Comparison of ENCODE assay signal across 23 mouse cellular contexts in the genomic region with DNA sequence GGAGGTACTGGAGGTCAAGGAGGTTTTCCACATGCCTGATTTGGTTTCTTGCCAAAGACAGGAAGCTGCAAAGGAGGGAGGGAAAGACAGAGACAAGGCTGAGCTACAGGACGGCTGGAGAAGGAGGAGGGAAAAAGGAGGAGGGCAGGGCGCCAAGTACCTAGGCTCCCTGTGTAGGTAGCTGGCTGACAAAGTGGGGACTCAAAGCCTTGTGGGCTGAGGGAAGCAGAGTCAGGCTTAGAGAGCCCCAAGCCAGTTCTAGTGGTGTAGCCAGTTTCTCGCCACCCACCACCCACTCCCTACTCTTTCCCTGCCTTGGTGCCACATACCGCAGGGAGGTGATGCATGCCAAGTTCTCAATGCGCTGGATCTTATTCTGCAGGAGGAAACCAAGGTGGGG. TPM values are rescaled to one million over a fixed set of nuclear protein-coding genes. Genes with fewer than 3 reads are reported as not detected.
DNase-seq lines count a peak whose midpoint lies in the region; ATAC-seq and TF ChIP-seq lines count a peak whose summit lies in the region.
"Had no signal": no experiment of that assay in that cellular context is flagged by ENCODE, and none has a peak within 500 bp of the region (broad histone marks: within the 10 kb centered on the region; RNA-seq: fewer than 3 reads in every experiment).

No protein-coding gene starts in this region.

- H3K4me3 ChIP-seq in forebrain, embryonic 13.5 days, result no peak overlapping the region
- no peak overlapping the region for H3K4me3 ChIP-seq in forebrain, embryonic 12.5 days (replicated peaks)
- H3K4me3 ChIP-seq in left cerebral cortex, adult 2 months, result no peak overlapping the region
- H3K4me3 ChIP-seq: embryonic facial prominence, embryonic 15.5 days; heart, adult 2 months; heart, embryonic 15.5 days; limb, embryonic 15.5 days; megakaryocyte, embryonic 14.5 days; midbrain, embryonic 15.5 days had no signal

- ATAC-seq in forebrain, embryonic 13.5 days, result no peak
- no peak for ATAC-seq in forebrain, embryonic 12.5 days (ENCODE audit: low FRiP score)
- ATAC-seq: hindbrain, postnatal 0 days; liver, postnatal 0 days; midbrain, embryonic 15.5 days had no signal

- no peak for TF ChIP-seq CTCF in left cerebral cortex, adult 2 months (IDR thresholded peaks at IDR 0.05)

- peaks cover 3% of the 10 kb centered on the region for H3K4me1 ChIP-seq in forebrain, embryonic 13.5 days
- H3K4me1 ChIP-seq in forebrain, embryonic 12.5 days, result peaks cover 4% of the 10 kb centered on the region

- H3K27me3 ChIP-seq in forebrain, embryonic 13.5 days, result no peaks in the 10 kb centered on the region
- no peaks in the 10 kb centered on the region for H3K27me3 ChIP-seq in forebrain, embryonic 12.5 days
- H3K27me3 ChIP-seq: embryonic facial prominence, embryonic 15.5 days; heart, embryonic 15.5 days; limb, embryonic 15.5 days; midbrain, embryonic 15.5 days had no signal

- DNase-seq in left cerebral cortex, adult 2 months (ENCODE audit: extremely low spot score in 1 of 2, low spot score in 2 of 2), result peak; percentile 48 to 66
- no peak for DNase-seq in left cerebral cortex, postnatal 4 days
- DNase-seq in gonadal fat pad, adult 2 months (ENCODE audit: low read depth), result peak; percentile 77
- peak; percentile 79 to 83 for DNase-seq in kidney, postnatal 25 days
- DNase-seq in embryo, embryonic 9.5 days (ENCODE audit: extremely low spot score), result no peak
- DNase-seq in ovary, adult 18-20 months (ENCODE audit: low spot score), result no peak
- DNase-seq: adrenal gland, postnatal 25 days; gastrocnemius, postnatal 10 days; heart, adult 2 months; liver, postnatal 0 days; lung, postnatal 14 days; retina, postnatal 1 day had no signal

- H3K27ac ChIP-seq in forebrain, embryonic 13.5 days, result no peak overlapping the region
- H3K27ac ChIP-seq in forebrain, embryonic 12.5 days, result no peak overlapping the region
- H3K27ac ChIP-seq in left cerebral cortex, adult 2 months, result no peak overlapping the region
- H3K27ac ChIP-seq: embryonic facial prominence, embryonic 15.5 days; heart, adult 2 months; heart, embryonic 15.5 days; hindbrain, postnatal 0 days; limb, embryonic 15.5 days; midbrain, embryonic 15.5 days had no signal

- intact Hi-C loops in left cerebral cortex, adult 2 months (cut with DNase I), result no loop called here
- intact Hi-C loops in left cerebral cortex, postnatal 4 days (cut with DNase I), result no loop called here

- no peak overlapping the region for H3K4me2 ChIP-seq in forebrain, embryonic 13.5 days
- H3K4me2 ChIP-seq in forebrain, embryonic 12.5 days, result no peak overlapping the region
- H3K4me2 ChIP-seq: embryonic facial prominence, embryonic 15.5 days; heart, embryonic 15.5 days; limb, embryonic 15.5 days; midbrain, embryonic 15.5 days had no signal

- H3K9ac ChIP-seq in forebrain, embryonic 13.5 days, result 0 out of 2 replicates have a peak overlapping the region, but pooled peaks have one; percentile 16
- no peak overlapping the region for H3K9ac ChIP-seq in forebrain, embryonic 12.5 days
- H3K9ac ChIP-seq: embryonic facial prominence, embryonic 15.5 days; heart, embryonic 15.5 days; limb, embryonic 15.5 days; liver, postnatal 0 days; midbrain, embryonic 15.5 days had no signal

- WGBS in forebrain, embryonic 13.5 days, result 82% methylated on average over 5 of the region's 5 CpGs
- 83% methylated on average over 5 of the region's 5 CpGs for WGBS in forebrain, embryonic 12.5 days

- peaks cover 2% of the 10 kb centered on the region; the same call in 1 of the 2 replicates for H3K36me3 ChIP-seq in forebrain, embryonic 13.5 days (ENCODE audit: poor library complexity, severe bottlenecking)
- peaks cover 9% of the 10 kb centered on the region; the same call in 1 of the 2 replicates for H3K36me3 ChIP-seq in forebrain, embryonic 12.5 days (replicated peaks)
- H3K36me3 ChIP-seq: embryonic facial prominence, embryonic 15.5 days; heart, embryonic 15.5 days; midbrain, embryonic 15.5 days had no signal

- H3K9me3 ChIP-seq in forebrain, embryonic 13.5 days (replicated peaks), result no peaks in the 10 kb centered on the region
- H3K9me3 ChIP-seq in forebrain, embryonic 12.5 days, result no peaks in the 10 kb centered on the region
- H3K9me3 ChIP-seq: embryonic facial prominence, embryonic 15.5 days; heart, embryonic 15.5 days; limb, embryonic 15.5 days; megakaryocyte, embryonic 14.5 days; midbrain, embryonic 15.5 days had no signal

RNA-seq across cellular contexts. Expression of a gene that starts 5.1 kb away (rescaled TPM):
- 3.0 and 3.6 TPM in 2 replicates for polyA plus RNA-seq in forebrain, embryonic 13.5 days (2015; fragmentation: Nextera tagmentation; extraction: Ambion mirVana)
- polyA plus RNA-seq in forebrain, embryonic 12.5 days (2016; fragmentation: Nextera tagmentation; extraction: Ambion mirVana), result 2.3 and 3.2 TPM in 2 replicates
- total RNA-seq in left cerebral cortex, adult 2 months (2021), result under 1 TPM; 0.51 to 0.52 TPM
- 1 to 10 TPM; 1.0 to 1.5 TPM for total RNA-seq in left cerebral cortex, postnatal 4 days (2021)
- 4.9 and 7.7 TPM in 2 replicates for polyA plus RNA-seq in gonadal fat pad, adult 2 months (2012; rRNA removed)
- total RNA-seq: hematopoietic stem cell, adult 5-6 weeks had no signal

RNA-seq across cellular contexts. Expression of a gene that starts 5.2 kb away (rescaled TPM):
- 59.3 and 60.7 TPM in 2 replicates for polyA plus RNA-seq in forebrain, embryonic 13.5 days (2015; fragmentation: Nextera tagmentation; extraction: Ambion mirVana)
- polyA plus RNA-seq in forebrain, embryonic 12.5 days (2016; fragmentation: Nextera tagmentation; extraction: Ambion mirVana), result 64.0 and 65.8 TPM in 2 replicates
- total RNA-seq in left cerebral cortex, adult 2 months (2021), result 10 to 100 TPM; 66.5 to 67.0 TPM
- 10 to 100 TPM; 45.1 to 49.7 TPM for total RNA-seq in left cerebral cortex, postnatal 4 days (2021)
- 72.0 and 90.4 TPM in 2 replicates for polyA plus RNA-seq in gonadal fat pad, adult 2 months (2012; rRNA removed)

RNA-seq across cellular contexts. Expression of a gene that starts 6.4 kb away (rescaled TPM):
- polyA plus RNA-seq in forebrain, embryonic 13.5 days (2015; fragmentation: Nextera tagmentation; extraction: Ambion mirVana), result 22.8 and 23.0 TPM in 2 replicates
- 26.0 and 28.0 TPM in 2 replicates for polyA plus RNA-seq in forebrain, embryonic 12.5 days (2016; fragmentation: Nextera tagmentation; extraction: Ambion mirVana)
- 1 to 10 TPM; 2.8 to 3.4 TPM for total RNA-seq in left cerebral cortex, adult 2 months (2021)
- 1 to 10 TPM; 5.5 to 7.3 TPM for total RNA-seq in left cerebral cortex, postnatal 4 days (2021)
- 19.6 and 21.0 TPM in 2 replicates for polyA plus RNA-seq in gonadal fat pad, adult 2 months (2012; rRNA removed)

RNA-seq across cellular contexts. Expression of a gene that starts 14.3 kb away (rescaled TPM):
- polyA plus RNA-seq in forebrain, embryonic 13.5 days (2015; fragmentation: Nextera tagmentation; extraction: Ambion mirVana), result 7.8 and 8.7 TPM in 2 replicates
- polyA plus RNA-seq in forebrain, embryonic 12.5 days (2016; fragmentation: Nextera tagmentation; extraction: Ambion mirVana), result 8.2 and 8.7 TPM in 2 replicates
- 10 to 100 TPM; 14.0 to 15.2 TPM for total RNA-seq in left cerebral cortex, adult 2 months (2021)
- 10 to 100 TPM; 15.3 to 18.4 TPM for total RNA-seq in left cerebral cortex, postnatal 4 days (2021)
- 30.5 and 35.6 TPM in 2 replicates for polyA plus RNA-seq in gonadal fat pad, adult 2 months (2012; rRNA removed)

RNA-seq across cellular contexts. Expression of a gene that starts 22.9 kb away (rescaled TPM):
- polyA plus RNA-seq in forebrain, embryonic 13.5 days (2015; fragmentation: Nextera tagmentation; extraction: Ambion mirVana), result 0.15 and 0.21 TPM in 2 replicates
- polyA plus RNA-seq in forebrain, embryonic 12.5 days (2016; fragmentation: Nextera tagmentation; extraction: Ambion mirVana), result 0.26 and 0.51 TPM in 2 replicates
- 1 to 10 TPM in 1 of 2 experiments, under 1 TPM in 1; 0.91 to 1.8 TPM for total RNA-seq in left cerebral cortex, adult 2 months (2021)
- total RNA-seq in left cerebral cortex, postnatal 4 days (2021), result 1 to 10 TPM in 1 of 2 experiments, under 1 TPM in 1; 0.92 to 1.1 TPM
- 1.5 and 2.2 TPM in 2 replicates for polyA plus RNA-seq in gonadal fat pad, adult 2 months (2012; rRNA removed)
- total RNA-seq: neutrophil, adult 5-6 weeks had no signal
- polyA plus RNA-seq: forebrain, embryonic 11.5 days; midbrain, embryonic 15.5 days had no signal

Comparison
In these comparisons a context has a peak if more than half of its experiments do, and no peak if none do; other contexts are left out.
1. DNase-seq: peak in left cerebral cortex, adult 2 months (2 of 2), gonadal fat pad, adult 2 months (single experiment) and kidney, postnatal 25 days (2 of 2); none in left cerebral cortex, postnatal 4 days (single experiment), embryo, embryonic 9.5 days (single experiment) and ovary, adult 18-20 months (single experiment).